Mouse (Mus musculus): ENCODE measurements around the gene Klra9.
"Not testable (repeated sequence)": the region's sequence is repeated elsewhere in the genome, so short reads cannot be mapped to it uniquely, and the experiment has no call there.

Klra9 gene

DNA sequence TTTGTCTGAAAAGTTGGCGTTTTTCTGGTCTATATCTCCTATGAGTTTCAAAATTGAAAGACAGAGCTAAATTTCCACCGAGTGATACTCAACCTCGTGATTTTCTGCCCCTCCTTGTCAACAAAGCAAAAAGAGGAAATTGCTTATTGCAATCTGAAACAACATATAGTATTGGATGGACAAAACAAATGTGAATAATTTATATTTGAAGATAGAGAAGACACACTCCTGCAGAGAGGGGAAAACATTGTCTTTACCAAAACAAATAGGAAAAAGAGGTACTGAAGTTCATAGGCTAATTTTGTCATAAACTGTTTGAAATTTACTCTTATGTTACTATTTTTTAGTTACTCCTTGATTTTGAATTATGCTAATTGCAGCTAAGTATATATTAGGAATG lies at the start of gene Klra9:
Klra9 (minus strand) TSS at position 101 of the 400 bp plus-strand sequence.
- DNase-seq = not testable (repeated sequence)

DNA sequence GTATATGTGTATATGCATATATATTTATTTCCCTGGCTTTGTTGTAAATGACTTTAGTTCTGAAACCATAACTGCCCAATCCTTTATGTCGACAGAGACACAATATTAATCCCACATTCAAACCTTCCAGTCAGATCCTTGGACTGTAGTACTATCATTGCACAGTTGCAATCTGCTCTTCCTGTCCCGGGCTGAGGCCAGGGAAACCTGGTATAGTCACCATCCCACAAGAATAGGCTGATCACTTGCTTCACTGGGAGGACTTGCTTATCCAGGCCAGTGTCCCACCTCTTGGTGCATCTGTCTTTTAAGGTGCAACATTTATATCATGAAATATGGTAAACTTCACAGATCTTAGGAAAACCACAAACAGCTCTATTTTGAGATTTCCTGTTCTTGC lies 44.6 kb upstream of the Klra9 start:
- DNase-seq = no peak

DNA sequence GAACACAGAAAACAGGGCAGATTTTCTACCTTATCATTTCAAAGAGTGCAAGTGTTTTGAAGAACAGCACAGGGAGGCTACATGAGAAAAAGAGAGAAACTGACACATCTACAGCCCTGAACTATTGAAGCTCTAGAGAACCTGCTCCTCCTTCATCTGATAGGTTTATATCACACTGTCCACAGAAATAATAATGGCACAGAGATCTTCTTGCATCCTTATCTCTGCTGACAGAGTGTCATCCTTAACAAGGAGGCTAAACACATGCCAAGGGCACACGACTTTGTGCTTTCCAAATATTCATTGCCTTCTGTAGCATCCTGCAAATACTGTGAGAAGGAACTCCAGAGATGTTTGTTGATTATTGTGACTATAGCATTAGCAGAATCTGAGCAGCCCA lies 43.7 kb upstream of the Klra9 start:
- DNase-seq = no peak

DNA sequence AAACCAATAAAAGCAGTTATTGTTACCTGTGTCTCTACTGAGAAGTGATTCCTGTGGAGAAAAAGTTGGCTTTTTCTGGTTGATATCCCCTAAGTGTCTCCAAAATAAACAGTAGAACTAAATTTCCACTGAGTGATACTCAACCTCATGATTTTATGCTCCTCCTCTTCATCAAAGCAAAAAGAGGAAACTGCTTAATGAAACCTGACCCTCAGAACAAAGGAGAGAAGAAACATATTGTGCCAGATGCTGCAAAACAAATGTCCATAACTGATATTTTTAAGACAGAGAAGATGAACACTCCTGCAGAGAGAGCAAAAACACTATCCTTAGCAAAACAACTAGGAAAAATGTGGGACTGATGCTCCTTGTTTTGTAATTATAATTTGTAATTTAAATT lies 40.3 kb upstream of the Klra9 start, which contains the start of gene Klra7:
Klra7 (minus strand) TSS at position 101 of the 400 bp plus-strand sequence.
- no peak for DNase-seq

DNA sequence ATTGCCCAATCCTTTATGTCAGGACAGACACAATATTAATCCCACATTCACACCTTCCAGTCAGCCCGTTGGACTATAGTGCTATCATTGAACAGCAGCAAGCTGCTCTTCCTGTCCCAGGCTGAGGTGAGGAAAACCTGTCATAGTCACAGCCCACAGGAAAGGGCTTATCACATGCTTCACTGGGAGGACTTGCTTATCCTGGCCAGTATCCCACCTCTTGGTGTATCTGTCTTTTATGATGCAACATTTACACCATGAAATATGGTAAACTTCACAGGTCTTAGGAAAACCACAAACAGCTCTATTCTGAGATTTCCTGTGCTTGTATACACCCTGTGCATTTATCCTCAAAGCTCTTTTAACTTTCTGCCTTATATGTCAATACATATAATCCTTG lies 4.5 kb upstream of the Klra9 start:
- not testable (repeated sequence) for DNase-seq

DNA sequence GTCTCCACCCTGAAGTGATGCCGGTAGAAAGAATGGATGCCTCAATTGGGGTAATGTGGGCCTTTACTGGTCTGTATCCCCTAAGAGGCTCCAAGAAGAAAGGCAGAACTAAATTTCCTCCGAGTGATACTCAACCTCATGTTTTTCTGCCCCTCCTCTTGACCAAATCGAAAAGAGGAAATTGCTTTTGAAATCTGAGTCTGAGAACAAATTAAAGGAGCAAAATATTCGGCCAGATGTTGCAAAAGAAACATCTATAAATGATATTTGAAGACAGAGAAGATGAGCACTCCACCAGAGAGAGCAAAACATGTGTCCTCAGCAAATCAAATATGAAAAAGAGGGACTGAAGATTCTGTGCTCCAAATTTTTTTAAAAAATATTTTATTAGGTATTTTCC lies 63.1 kb downstream of the Klra9 start, which contains the start of gene Klra8:
Klra8 (minus strand) TSS at position 101 of the 400 bp plus-strand sequence.
- not testable (repeated sequence) for DNase-seq
